Mouse (Mus musculus) bone marrow macrophage, adult 2 months (primary cell): ENCODE measurements around the gene Utf1. TPM values are rescaled to one million over a fixed set of nuclear protein-coding genes. Genes with fewer than 3 reads are reported as not detected.

Source experiments
- H3K27ac ChIP-seq: 2 replicates; pipeline ENCODE4 v1.5.1; 2012; ENCODE audit warnings: low read depth, low read length; ENCODE audit not compliant: insufficient read depth
- H3K4me1 ChIP-seq: 2 replicates; pipeline ENCODE4 v1.6.1; 2012; ENCODE audit warnings: low read length; ENCODE audit not compliant: control insufficient read depth, insufficient read depth
- H3K4me3 ChIP-seq: 2 replicates; pipeline ENCODE4 v1.5.1; 2012; ENCODE audit warnings: mild to moderate bottlenecking, low read length, moderate library complexity; ENCODE audit not compliant: insufficient read depth
- CTCF ChIP-seq: IDR thresholded peaks from 2 replicates; pipeline ENCODE4 v1.5.1; 2012; ENCODE audit warnings: low read depth, mild to moderate bottlenecking, low read length, moderate library complexity
- POLR2A ChIP-seq: IDR thresholded peaks from 2 replicates; pipeline ENCODE4 v1.6.1; 2012; ENCODE audit warnings: mild to moderate bottlenecking, low read depth, low read length, borderline replicate concordance
- polyA plus RNA-seq: library from polyadenylated mRNA; stranded (reverse); fragments of >200 nt; gene quantifications from 2 replicates; pipeline ENCODE4 v1.2.4, GENCODE M21; 2012; ENCODE audit not compliant: missing spikeins, insufficient read depth, insufficient read length

The Utf1 gene
- polyA plus RNA-seq, 1 experiment, result not detected

GRCm38 (mm10) chr7:139905661-139906060, 37.9 kb upstream of the Utf1 start:
- H3K4me1 ChIP-seq, result no peaks in the 10 kb centered on the region
- no peak overlapping the region for H3K4me3 ChIP-seq
- H3K27ac ChIP-seq, result no peak overlapping the region
- TF ChIP-seq POLR2A (no peak), CTCF (peak; percentile 16; the same call in 1 of the 2 replicates)

- Histone ChIP-seq H3K4me3 (no peak overlapping the region), H3K4me1 (no peaks in the 10 kb centered on the region), H3K27ac (no peak overlapping the region)
- no peak for TF ChIP-seq CTCF
- no peak for TF ChIP-seq POLR2A
Observed at GRCm38 (mm10) chr7:139908176-139908575, 35.4 kb upstream of the Utf1 start.

GRCm38 (mm10) chr7:139909469-139909868, 34.1 kb upstream of the Utf1 start:
- Histone ChIP-seq H3K27ac (no peak overlapping the region), H3K4me1 (no peaks in the 10 kb centered on the region), H3K4me3 (no peak overlapping the region)
- TF ChIP-seq POLR2A (no peak), CTCF (no peak)

GRCm38 (mm10) chr7:139910204-139910835, 33.3 kb upstream of the Utf1 start:
- Histone ChIP-seq H3K27ac (no peak overlapping the region), H3K4me1 (no peaks in the 10 kb centered on the region), H3K4me3 (no peak overlapping the region)
- TF ChIP-seq CTCF (no peak), POLR2A (no peak)

- TF ChIP-seq CTCF (no peak), POLR2A (no peak)
- no peaks in the 10 kb centered on the region for H3K4me1 ChIP-seq
- H3K27ac ChIP-seq, result no peak overlapping the region
- no peak overlapping the region for H3K4me3 ChIP-seq
Observed at GRCm38 (mm10) chr7:139914141-139915047, 29.2 kb upstream of the Utf1 start.

GRCm38 (mm10) chr7:139915646-139916257, 27.8 kb upstream of the Utf1 start:
- H3K4me3 ChIP-seq, result no peak overlapping the region
- no peak for TF ChIP-seq CTCF
- TF ChIP-seq POLR2A, result no peak
- no peaks in the 10 kb centered on the region for H3K4me1 ChIP-seq

GRCm38 (mm10) chr7:139916345-139916744, 27.2 kb upstream of the Utf1 start:
- TF ChIP-seq POLR2A (no peak), CTCF (no peak)
- H3K27ac ChIP-seq, result no peak overlapping the region
- H3K4me1 ChIP-seq, result no peaks in the 10 kb centered on the region
- no peak overlapping the region for H3K4me3 ChIP-seq

More at GRCm38 (mm10) chr7:139915646-139916257, 27.8 kb upstream of the Utf1 start:
- no peak overlapping the region for H3K27ac ChIP-seq

GRCm38 (mm10) chr7:139918262-139918661, 25.3 kb upstream of the Utf1 start:
- Histone ChIP-seq H3K4me1 (no peaks in the 10 kb centered on the region), H3K4me3 (no peak overlapping the region), H3K27ac (no peak overlapping the region)
- TF ChIP-seq POLR2A, result no peak
- no peak for TF ChIP-seq CTCF

- H3K4me1 ChIP-seq, result peaks cover 5% of the 10 kb centered on the region
- peak; percentile 45 for TF ChIP-seq CTCF
- no peak for TF ChIP-seq POLR2A
- H3K27ac ChIP-seq, result no peak overlapping the region
- H3K4me3 ChIP-seq, result no peak overlapping the region
Observed at GRCm38 (mm10) chr7:139930732-139931131, 12.9 kb upstream of the Utf1 start.

- H3K4me3 ChIP-seq, result no peak overlapping the region
- H3K27ac ChIP-seq, result no peak overlapping the region
- peaks cover 5% of the 10 kb centered on the region for H3K4me1 ChIP-seq
- TF ChIP-seq CTCF (no peak), POLR2A (no peak)
Observed at GRCm38 (mm10) chr7:139936705-139937104, 6.9 kb upstream of the Utf1 start.
